Mouse (Mus musculus) cerebellum, postnatal 4 days (tissue): ENCODE data around the gene Tmem150a.

ENCODE experiments used
- DNase-seq, 2 experiments: peaks; one replicate each; pipeline ENCODE4 v3.0.0; 2022; ENCODE audit warnings: low spot score in 2 of 2, mixed read lengths in 1 of 2

Tmem150a gene

DNA sequence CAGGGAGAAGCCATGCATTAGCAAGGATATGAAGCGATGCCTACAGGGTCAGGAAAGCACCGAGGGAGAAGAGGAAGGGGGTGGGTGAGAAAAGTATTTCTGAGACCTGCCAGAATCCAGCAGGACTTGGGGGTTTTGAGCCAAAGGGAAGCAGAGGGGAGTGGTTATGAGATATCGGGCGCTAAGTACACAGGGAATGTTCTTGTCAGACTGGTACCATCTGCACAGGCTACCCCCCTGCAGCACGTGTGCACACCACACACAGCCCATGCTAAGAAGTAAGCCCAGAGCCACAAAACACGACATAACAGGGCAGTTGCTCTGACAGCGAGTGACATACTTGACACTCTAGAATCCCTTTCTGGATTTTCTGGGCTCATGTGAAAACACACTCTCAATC is 19.0 kb downstream of the Tmem150a start:
- DNase-seq = no peak

DNA sequence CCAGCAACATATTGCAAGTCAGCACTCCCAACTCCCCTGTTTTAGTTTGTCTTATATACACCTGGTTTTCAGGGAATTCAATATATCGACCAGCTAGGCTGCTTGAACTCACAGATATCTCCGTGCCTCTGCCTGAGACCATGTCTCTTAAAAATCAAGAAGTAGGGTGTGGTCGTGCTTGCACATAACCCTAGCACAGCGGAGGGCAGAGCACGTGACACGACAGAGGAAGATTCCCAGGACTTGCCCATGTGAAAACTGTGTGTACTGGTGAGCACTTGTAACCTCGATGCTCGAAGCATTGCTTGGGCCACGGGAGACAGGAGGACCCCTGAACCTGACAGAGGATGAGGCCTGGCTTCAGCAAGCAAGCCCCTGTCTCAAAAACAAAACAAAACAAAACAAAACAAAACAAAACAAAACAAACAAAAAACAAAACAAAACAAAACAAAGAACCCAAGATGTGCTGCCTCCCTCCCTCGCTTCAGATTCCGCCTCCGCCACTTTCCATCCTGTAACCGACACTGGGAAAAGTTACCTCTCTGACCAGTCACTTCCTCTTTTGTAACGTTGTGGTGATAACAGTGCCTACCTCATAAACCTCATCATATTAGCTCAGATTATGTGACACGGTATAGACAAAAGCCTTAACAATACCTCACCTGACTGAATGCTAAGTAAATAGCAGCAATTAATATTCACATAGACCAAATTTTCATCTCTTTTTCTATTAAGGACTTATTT is 19.7 kb downstream of the Tmem150a start:
- no peak for DNase-seq

DNA sequence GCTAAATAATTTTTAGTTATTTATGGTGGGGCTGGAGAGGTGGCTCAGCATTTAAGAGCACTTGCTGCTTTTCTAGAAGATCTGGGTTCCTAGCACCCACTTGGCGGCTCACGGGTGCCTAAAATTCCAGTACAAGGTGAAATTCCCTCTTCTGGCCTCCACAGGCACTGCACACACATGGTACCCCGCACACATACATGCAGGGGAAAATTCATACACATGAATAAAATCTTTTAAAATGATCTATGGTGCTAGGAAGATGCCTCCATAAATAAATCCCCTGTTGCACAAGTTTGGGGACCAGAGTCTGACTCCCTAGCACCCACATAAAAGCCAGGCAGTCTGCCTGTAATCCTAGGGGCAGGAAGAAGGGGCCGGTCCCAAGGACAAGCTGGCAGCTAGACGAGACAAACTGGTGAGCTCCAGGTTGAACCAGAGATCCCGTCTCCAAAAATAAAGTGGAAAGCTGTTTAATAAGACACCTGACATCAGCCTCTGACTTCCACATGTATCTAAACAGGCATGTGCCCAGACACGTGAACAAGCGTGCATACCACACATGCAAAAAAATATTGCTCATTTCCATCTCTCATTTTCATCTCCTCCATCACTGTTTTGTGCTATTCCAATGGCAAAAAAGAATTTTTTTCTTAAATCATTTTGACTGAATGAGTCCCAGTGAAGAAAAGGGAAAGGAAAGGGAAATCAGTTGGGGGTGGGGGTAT is 23.4 kb downstream of the Tmem150a start:
- DNase-seq = no peak

DNA sequence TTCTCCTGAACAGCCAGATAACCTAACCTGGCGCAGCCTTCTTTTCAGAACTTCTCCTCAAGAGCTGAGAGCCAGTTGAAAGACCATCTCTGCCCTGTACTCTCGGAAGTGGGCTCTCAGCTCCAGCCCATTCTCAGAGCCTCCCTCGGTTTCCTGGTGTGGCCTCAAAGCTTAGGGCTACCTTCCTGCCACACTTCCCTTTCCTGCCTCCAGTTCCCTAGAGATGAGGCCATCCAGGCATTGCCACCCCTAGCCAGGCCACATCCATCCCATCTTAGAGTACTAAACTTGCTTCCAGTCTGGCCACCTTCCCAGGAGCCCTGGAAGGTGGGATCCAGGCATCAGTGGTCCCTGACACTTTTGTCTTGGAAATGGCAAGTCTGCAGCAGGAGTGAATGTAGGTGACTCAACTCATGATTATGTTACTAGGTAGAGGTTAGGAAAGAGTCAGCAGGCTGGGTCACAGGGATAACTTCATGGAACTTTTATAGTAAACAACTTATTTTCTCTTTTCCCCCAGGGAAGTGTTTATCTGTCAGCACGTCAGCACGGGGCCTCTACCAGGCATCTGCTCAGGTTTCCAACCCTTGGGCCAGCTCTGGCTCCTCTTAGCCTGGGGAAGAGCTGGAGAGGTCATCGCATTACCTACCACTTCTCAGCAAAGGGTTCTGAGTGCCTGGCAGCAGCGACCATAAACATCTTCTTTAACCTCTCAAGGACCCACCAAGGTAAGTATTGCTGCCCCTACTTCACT is 24.3 kb downstream of the Tmem150a start:
- no peak for DNase-seq

DNA sequence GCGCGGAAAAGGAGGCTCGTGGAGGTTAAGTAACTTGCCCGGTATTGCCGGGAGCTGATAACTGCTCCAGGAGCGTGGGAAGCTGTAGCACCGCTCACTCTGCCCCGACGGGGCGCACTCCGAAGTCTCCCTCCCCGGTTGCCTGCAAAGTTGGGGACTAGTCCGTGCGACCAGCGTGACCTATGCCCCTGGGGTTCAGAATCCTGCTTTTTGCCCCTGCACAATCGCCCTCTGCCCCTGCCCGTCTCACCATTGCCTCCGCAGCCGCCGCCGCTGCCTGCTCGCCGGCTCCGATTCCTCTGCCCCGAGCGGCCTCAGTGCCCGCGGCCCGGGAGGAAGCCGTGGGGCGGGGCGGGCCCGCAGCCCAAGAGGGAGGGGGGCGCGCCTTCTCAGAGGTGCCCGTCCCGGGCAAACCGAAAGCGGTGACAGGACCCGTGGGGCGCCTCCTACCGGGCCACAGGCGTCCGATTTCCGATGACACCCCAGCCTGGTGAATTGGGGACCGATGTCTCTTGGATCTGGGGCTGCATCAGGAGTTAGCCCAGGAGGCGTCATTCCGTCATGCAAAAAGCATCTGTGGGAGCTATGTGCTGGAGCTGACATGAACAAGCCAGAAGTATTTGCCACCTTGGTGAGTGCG is 25.0 kb downstream of the Tmem150a start, which contains the start of gene Vamp5:
Gene Vamp5 (minus strand): TSS at position 338 of the 640 bp plus-strand sequence.
- peak in 1 of 2 experiments; percentile 30 for DNase-seq

DNA sequence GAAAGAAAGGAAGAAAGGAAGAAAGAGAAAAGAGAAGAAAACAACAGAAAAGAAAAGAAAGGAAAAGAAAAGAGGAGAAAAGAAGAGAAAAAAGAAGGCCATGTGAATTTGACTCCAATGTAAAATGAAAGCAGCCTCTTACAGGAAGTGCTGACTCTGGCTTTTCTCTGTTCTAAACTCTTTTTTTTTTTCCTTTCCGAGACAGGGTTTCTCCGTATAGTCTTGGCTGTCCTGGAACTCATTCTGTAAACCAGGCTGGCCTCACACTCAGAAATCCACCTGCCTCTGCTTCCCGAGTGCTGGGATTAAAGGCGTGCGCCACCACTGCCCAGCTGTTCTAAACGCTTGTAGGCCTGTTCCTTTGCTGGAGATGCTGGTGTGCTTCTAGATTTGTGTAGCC is 27.2 kb downstream of the Tmem150a start:
- DNase-seq = no peak

DNA sequence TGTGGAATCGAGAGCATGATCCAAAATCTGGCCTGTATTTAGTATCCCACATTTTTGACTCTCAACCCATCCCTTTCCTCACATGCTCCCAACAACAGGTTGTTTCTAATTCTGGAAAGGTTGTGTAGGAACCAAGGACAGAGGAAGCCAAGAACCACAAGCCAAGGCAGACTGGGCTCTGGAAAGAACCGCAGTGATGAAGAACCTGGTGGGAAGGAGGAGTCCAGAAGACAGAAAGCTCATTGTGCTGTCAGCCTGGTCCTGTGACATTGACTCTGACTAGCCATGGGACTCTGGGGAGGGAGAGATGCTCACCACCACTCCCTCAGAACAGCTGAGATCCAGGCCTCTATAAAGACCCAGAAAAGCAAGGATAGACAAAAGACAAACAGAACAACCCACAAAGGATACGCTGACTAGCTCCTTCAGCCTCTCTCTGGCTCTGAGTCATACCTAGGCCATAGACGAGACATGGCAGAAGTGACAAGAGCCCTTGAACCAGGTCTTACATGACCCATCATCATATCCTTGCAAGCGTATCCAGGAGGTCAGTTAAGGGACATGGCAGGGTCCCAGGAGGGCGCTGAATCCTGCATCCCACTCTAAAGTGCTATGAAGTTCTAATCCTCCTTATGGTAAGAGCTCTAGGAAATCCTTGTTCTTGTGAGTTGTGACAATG is 28.0 kb downstream of the Tmem150a start:
- no peak for DNase-seq

DNA sequence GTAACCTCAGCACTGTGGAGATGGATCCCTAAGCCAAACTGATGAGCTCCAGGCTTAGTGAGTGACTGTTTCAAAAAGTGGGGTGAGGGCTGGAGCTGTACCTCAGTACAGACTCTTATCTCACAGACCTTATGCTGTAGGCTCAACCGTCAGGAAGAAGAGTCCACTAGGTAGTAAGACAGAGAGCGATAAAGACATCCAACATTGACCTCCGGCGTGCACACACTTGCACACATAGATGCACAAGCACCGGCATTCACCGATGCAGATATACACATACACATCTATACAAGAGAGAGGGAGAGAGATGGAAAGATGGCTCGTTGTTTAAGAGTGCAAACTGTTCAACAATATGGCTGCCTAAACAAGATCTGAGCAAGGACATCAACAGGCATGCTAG is 28.7 kb downstream of the Tmem150a start:
- DNase-seq = no peak

DNA sequence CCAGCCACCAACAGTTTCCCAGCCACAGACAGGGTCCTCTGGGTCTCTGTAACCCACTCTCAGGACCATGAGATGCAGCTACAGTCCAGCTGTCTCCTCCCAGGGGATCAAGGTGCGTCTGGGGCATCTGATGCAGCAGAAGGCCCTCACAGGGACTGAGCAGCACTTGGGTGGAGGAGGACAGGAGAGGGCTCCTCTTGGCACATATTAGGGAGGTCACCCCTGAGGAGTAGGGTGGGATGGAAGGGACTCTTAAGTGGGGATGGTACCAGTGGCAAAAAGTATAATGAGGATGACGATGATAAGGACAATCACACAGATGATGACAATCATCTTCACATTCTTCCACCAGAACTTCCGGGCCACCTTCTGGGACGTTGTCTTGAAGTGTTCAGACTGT is 30.0 kb downstream of the Tmem150a start:
- DNase-seq = no peak

DNA sequence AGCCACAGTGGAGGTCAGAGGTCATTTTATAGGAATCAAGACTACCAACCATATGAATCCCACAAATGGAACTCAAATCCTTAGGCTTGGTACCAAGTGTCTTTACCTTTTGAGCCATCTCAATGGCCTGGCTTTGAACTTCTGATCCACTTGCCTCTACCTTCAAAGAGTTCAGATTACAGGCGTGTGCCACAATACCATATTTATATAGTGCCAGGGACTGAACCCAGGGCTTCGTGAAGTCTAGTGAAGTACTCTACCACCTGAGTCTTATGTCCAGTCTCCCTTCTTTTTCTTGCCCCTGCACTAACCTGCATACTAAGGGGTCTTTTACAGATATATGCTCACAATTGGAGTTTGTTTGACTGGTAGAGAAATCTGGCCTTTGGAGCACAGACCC is 31.3 kb downstream of the Tmem150a start:
- DNase-seq = no peak

DNA sequence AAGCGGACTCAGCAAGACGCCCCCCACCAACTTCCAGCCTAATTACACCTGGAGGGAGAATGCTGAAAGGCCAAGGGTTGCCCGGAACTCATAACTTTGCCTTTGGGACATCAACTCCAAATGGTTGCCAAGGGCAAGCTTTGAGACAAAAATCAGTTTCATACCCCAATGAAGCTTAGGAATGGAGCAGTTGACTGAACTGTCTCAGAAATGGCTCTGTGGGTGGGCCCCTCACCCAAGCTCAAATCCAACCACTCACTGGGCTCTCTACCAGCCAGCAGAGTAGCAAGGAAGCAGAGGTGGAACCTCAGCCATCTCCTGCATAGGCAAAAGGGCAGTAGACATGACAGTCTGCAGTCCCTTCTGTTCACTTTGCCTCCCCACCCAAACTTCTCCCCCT is 32.6 kb downstream of the Tmem150a start:
- no peak for DNase-seq

DNA sequence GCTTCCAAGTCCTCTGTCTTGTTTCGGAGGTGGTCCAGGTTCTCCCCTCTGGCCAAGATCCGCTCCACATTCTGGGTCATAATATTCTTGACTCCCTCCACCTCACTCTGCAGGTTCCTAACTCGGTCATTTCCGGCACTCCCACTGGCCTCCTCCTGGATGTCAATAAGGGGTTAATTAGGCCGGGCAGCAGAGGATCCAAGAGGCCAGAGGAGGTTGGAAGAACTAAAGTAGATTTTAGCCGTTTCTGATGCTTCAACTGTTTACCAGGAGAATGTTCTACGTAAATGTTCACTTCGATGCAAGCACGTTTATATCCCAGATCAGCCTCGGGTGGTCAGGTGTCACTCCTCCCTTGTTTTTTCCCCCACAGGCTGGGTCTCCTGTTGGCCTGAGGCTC is 33.0 kb downstream of the Tmem150a start:
- DNase-seq = no peak

DNA sequence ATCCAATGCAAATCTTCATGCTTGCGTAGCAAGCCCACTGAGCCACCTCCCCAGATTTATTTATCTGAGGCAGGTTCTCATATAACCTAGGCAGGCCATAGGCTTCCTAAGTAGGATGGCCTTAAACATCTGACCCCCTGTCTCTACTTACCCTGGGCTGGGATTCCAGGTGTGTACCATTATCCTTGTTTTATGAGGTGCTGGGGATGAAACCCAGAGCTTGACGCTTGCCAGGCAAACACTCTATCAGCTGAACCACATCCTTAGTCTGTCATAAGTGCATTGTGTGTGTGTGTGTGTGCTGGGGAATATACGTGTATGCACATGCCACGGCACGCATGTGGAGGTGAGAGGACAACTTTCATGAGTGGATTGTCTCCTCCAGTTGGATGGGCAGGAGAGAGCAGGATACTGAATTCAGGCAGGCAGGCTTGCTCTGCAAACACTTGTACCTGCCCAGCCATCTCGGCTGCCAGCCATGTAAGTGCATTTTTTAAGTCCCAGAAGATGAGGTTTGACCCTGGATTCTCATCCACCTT is 33.6 kb downstream of the Tmem150a start:
- DNase-seq = no peak

DNA sequence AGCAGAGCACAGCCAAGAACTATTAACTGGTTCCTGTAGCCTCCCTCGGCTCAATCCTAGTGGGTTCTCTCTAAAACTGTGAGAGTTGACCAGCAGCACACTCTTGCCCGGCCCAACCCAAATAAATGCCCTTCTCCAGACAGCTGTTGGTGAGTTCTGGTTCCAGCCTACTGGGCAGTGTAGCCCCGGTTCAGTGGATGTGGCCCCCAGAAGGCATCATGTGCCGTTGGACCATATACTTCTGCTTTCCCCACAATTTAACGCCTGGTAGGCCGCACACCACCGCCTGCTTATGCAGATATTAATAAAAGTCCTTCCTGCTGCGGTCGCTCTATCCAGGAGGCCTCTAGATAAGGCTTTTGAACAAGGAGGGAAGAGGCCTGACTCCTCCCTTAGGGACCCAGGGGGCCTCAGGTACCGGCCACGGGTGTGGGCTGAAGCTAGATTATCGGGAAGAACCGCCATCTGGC is 34.3 kb downstream of the Tmem150a start:
- no peak for DNase-seq

DNA sequence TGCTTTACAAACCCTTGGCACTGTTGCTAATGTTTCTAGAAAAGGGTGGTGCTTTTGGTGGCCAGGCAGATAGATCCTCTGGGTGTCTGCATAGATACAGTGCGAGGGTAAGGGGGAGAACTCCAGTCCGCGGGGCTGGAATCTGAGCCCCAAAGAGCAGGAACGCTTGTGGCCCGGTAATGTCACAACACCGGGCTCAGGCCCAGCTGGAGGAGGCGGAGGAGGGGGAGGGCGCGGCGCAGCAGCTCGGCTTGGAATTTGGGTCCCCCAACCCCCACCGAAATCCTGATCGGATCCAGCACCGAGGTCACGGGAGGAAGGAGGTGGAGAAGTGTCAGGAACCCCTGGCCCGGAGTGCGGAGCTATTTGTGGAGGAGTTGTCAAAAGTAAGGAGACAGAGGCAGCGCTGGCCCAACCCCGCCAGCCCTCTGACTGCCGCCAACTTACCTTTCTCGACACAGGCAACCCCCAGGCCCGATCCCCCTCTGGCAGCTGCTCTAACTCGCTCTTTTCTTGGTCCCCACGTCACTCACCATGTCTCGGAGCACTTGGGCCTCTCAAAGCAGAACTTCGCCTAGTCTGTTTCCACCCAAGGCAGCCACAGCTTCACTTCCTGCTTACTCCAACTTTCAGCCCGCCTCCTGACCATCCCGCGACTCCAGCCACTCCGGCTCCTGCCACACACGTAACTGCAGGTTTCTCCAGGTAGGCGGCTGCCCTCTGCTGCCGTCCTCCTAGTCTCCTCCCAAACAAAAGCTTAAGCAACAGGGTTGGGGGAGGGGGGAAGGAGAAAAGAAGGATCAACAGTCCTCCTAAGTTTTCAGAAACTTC is 34.9 kb downstream of the Tmem150a start, which contains the start of gene Vamp8:
Gene Vamp8 (minus strand): TSS at position 763 of the 831 bp plus-strand sequence.
- peak in 1 of 2 experiments; percentile 22 for DNase-seq

DNA sequence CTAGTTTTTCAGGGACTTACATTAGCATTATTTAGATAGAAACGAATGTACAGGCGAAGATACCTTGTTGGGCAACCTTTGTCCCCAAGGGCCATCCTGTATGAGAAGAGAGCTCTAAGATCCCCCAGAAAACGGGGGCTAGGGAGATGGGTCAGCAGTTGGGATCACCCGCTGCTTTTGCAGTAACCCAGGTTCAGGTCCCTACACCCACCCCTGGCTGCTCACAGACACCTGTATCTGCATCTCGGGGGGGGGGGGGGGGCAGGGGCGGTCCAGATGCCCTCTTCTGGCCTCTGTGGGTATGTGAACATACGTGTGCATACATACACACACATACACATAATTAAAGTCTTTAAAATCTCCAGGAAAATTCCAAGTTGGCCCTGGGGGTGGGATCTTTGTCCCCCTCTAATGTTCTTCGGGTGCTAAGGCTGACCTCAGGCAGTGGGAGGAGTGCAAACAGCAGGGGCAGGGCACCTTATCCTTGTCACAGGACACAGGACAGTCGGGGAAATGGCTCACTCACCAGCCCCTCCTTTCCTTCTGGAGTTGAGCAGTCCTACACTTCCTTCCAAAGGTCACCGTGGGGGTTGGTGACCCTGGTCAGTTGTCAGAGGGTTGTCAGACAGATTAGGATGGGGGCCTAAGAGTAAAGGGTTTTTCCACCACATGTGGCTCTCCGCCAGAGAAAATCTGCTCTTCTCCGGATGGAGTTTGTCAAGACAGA is 35.7 kb downstream of the Tmem150a start:
- DNase-seq = no peak

DNA sequence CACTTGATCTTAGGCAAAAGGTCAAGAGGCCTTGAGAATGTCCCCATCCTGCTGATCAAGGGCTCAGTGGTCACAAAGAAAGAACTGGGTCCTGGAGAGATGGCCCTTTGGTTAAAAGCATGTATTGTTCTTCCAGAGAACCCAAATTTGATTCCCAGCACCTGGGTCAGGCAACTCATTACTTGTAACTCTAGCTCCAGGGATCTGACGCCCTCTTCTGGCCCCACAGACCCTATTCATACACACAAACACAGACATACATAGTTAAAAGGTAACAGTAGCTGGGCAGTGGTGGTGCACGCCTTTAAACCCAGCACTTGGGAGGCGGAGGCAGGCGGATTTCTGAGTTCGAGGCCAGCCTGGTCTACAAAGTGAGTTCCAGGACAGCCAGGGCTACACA is 37.1 kb downstream of the Tmem150a start:
- DNase-seq = no peak

DNA sequence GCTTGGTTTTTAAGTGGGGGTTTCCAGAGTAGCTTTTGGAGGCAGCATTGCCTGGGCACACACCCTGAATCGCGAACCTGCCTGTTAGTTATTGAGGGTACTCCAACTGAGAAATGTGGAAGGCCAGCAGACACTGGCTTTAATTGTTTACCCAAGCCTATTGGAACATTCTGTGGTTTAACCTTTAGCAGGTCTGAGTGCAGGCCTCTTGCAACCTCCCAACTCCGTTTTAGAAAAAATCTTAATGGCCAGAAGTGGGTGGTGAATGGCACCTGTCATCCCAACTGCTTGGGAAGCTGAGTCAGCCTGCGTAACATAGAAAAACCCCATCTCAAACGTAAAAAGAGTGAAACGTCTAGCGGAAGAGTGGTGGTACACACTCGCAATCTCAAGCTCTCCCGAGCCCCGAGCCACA is 41.6 kb downstream of the Tmem150a start:
- no peak for DNase-seq

DNA sequence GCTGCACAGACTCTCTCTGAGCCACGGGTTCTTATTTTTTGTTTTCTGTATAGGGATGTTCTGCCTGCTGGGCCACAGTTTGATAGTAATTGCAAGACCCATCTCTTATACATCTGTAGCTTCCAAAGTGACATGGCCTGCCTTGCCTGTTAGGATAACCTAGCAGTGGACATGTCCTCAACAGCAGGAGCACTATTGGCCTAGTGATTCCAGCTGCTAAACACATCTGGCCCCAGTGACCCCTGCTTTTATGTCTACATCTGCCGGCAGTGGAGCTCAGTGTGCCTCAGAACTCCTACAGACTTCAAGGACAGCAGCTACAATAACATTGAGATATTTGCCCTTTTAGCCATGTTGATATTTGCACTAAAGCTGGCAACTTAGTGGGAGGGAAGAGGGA is 44.7 kb downstream of the Tmem150a start:
- no peak for DNase-seq
